Mouse (Mus musculus) lung, adult 10 weeks (tissue): ENCODE measurements around the gene Nifk. TPM values are rescaled to one million over a fixed set of nuclear protein-coding genes. Genes with fewer than 3 reads are reported as not detected.

Source experiments
- polyA plus RNA-seq: library from polyadenylated mRNA; stranded (reverse); fragments of 350-450 nt; fragmentation: Illumina TruSeq; extraction: RNeasy Lipid Tissue Mini Kit (QIAGEN cat#74804); gene quantifications from one replicate; pipeline ENCODE4 v1.2.3, GENCODE M21; 2014; ENCODE audit warnings: low read depth, low replicate concordance; ENCODE audit not compliant: insufficient read depth

Gene Nifk
- 19.9 TPM for polyA plus RNA-seq

DNA sequence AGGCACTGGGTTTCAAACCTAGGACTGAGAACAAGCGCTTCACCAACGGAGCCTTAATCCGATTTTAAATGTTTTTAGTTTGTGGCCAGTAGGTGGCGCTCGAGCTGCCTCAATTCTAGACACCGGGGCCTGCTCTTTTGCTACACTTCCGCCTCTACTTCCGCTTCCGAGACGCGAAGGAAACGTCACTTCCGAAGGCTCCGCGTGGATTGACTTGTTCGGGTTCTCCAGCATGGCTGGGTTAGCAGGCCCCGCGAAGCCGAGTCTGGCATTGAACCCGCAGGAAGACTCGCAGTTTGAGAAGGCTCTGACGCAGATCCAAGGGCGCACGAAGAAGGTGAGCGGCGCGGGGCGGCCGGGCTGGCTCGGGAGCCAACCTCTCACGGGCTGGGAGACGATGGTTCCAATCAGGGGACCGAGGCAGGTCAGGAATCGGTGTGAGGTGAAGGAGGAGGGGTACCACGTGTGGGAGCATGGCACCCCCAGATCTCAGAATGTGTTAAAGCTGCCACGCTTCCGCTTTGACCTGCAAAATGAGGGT, at the start of gene Nifk:
Nifk (plus strand) TSS at position 179 of the 541 bp plus-strand sequence.

DNA sequence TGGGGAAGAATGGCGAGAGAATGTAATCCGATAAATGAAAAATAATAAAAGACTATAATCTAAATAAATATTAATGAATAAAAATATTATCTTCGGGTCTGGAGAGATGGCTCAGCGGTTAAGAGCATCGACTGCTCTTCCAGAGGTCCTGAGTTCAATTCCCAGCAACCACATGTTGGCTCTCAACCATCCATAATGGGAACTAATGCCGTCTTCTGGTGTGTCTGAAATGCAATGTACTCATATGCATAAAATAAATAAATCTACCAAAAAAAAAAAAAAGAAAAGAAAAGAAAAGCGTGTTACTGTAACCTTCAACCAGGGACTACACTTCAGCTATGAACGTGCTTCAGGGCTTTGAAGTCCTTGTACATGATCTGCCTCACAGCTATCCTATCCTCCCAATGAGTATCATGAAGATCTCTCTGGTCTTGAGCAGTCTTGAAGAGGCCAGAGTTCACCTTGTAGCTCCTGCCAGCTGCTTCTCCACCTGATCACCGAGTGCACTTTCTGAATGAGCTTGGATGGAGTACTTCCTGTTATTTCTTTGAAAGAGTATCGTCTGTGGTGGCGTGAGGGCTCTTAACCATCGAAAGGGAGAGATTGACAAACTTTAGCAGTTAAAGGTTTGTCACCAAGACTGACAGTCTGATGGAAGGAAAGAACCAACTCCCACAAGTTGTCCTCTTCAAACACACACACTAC, 9.9 kb upstream of the Nifk start, which contains the start of gene Tsn:
Tsn (minus strand) TSS at position 118 of the 705 bp plus-strand sequence.

Other genes with a start within 250 kb of the Nifk start
- not detected for gene Gm29106, start 145.3 kb upstream of the Nifk start, polyA plus RNA-seq
- 43.7 TPM for gene Tsn, start 10.1 kb upstream of the Nifk start, polyA plus RNA-seq
- gene Clasp1, start 67.2 kb downstream of the Nifk start, polyA plus RNA-seq: 7.7 TPM